Mouse (Mus musculus) hindbrain, embryonic 10.5 days (tissue): ENCODE data around the gene Elp5. TPM values are rescaled to one million over a fixed set of nuclear protein-coding genes. Genes with fewer than 3 reads are reported as not detected.
"Not testable (repeated sequence)": the region's sequence is repeated elsewhere in the genome, so short reads cannot be mapped to it uniquely, and the experiment has no call there.

Experiments used
- DNase-seq: peaks from one replicate; pipeline ENCODE4 v3.0.0-alpha.2; 2017; ENCODE audit warnings: low spot score
- H3K27ac ChIP-seq: fragments of 300-500 bp; sonication (generic); 2 replicates; pipeline ENCODE4 v1.5.1; 2016; ENCODE audit warnings: mild to moderate bottlenecking, moderate library complexity
- H3K27me3 ChIP-seq: fragments of 300-500 bp; sonication (generic); 2 replicates; pipeline ENCODE4 v1.6.1; 2016; ENCODE audit warnings: mild to moderate bottlenecking; ENCODE audit not compliant: poor library complexity, insufficient read depth, severe bottlenecking
- H3K36me3 ChIP-seq: fragments of 300-500 bp; sonication (generic); 2 replicates; pipeline ENCODE4 v1.6.1; 2016; ENCODE audit warnings: mild to moderate bottlenecking, moderate library complexity
- H3K4me1 ChIP-seq: fragments of 300-500 bp; sonication (generic); replicated peaks from 2 replicates; pipeline ENCODE4 v1.6.1; 2016; ENCODE audit warnings: mild to moderate bottlenecking
- H3K4me3 ChIP-seq: fragments of 300-500 bp; sonication (generic); 2 replicates; pipeline ENCODE4 v1.5.1; 2016; ENCODE audit warnings: mild to moderate bottlenecking, moderate library complexity
- H3K9me3 ChIP-seq: fragments of 300-500 bp; sonication (generic); 2 replicates; pipeline ENCODE4 v1.6.1; 2016; ENCODE audit warnings: mild to moderate bottlenecking, moderate library complexity
- WGBS: fragments of 180-500 bp; shearing (Covaris S2); methylation state at CpG from one replicate; pipeline ENCODE4 v1.1.7; 2016; 5-methylcytosine and 5-hydroxymethylcytosine counted together
- polyA plus RNA-seq: library from polyadenylated mRNA; unstranded; fragments of >200 nt; fragmentation: Nextera tagmentation; extraction: Ambion mirVana; gene quantifications from 2 replicates; pipeline ENCODE4 v1.2.1, GENCODE M21; 2016

Gene Elp5
- polyA plus RNA-seq, 1 experiment from 2014 or later, result 167 TPM

- 2% methylated on average over 8 of the region's 8 CpGs for WGBS
- H3K4me3 ChIP-seq, result peak overlapping the region; percentile 74
Observed at GRCm38 (mm10) chr11:70020731-70021263, 38.5 kb upstream of the Elp5 start.

GRCm38 (mm10) chr11:70020022-70020631 lies 37.8 kb upstream of the Elp5 start:
- no peak for DNase-seq
- Histone ChIP-seq H3K27ac (peak overlapping the region; percentile 96), H3K4me1 (peaks cover 86% of the 10 kb centered on the region), H3K36me3 (no peaks in the 10 kb centered on the region), H3K4me3 (peak overlapping the region; percentile 74), H3K27me3 (no peaks in the 10 kb centered on the region), H3K9me3 (no peaks in the 10 kb centered on the region)
- WGBS, result 16% methylated on average over 8 of the region's 8 CpGs

More at GRCm38 (mm10) chr11:70020731-70021263, 38.5 kb upstream of the Elp5 start:
- H3K36me3 ChIP-seq, result no peaks in the 10 kb centered on the region
- peak overlapping the region; percentile 96 for H3K27ac ChIP-seq
- H3K4me1 ChIP-seq, result peaks cover 89% of the 10 kb centered on the region
- H3K9me3 ChIP-seq, result no peaks in the 10 kb centered on the region
- no peaks in the 10 kb centered on the region for H3K27me3 ChIP-seq
- peak; percentile 86 for DNase-seq

- H3K27ac ChIP-seq, result peak overlapping the region; percentile 96
- H3K4me3 ChIP-seq, result peak overlapping the region; percentile 74
- WGBS, result 22% methylated on average over 2 of the region's 2 CpGs
- H3K4me1 ChIP-seq, result peaks cover 87% of the 10 kb centered on the region
- H3K9me3 ChIP-seq, result no peaks in the 10 kb centered on the region
- H3K36me3 ChIP-seq, result no peaks in the 10 kb centered on the region
- no peaks in the 10 kb centered on the region for H3K27me3 ChIP-seq
- no peak for DNase-seq
Observed at GRCm38 (mm10) chr11:70019495-70020021, 37.2 kb upstream of the Elp5 start.

GRCm38 (mm10) chr11:70018131-70018990 lies 36.0 kb upstream of the Elp5 start:
- Histone ChIP-seq H3K27ac (peak overlapping the region; percentile 96), H3K36me3 (peaks cover 11% of the 10 kb centered on the region), H3K9me3 (no peaks in the 10 kb centered on the region), H3K27me3 (no peaks in the 10 kb centered on the region), H3K4me1 (peaks cover 87% of the 10 kb centered on the region), H3K4me3 (peak overlapping the region; percentile 74)
- peak; percentile 83 for DNase-seq
- 1% methylated on average over 25 of the region's 25 CpGs for WGBS

GRCm38 (mm10) chr11:70017199-70017767 lies 35.0 kb upstream of the Elp5 start:
- peaks cover 79% of the 10 kb centered on the region for H3K4me1 ChIP-seq

GRCm38 (mm10) chr11:70016669-70017068 lies 34.4 kb upstream of the Elp5 start, which contains the start of gene Dlg4:
Dlg4 (plus strand) TSS chr11:70016942.
- peaks cover 28% of the 10 kb centered on the region for H3K36me3 ChIP-seq
- peak within 1 kb of the TSS; percentile 74 for H3K4me3 ChIP-seq
- DNase-seq, result no peak
- 82% methylated on average over 3 of the region's 3 CpGs for WGBS
- H3K27ac ChIP-seq, result peak within 1 kb of the TSS; percentile 96
- no peaks in the 10 kb centered on the region for H3K27me3 ChIP-seq
- H3K9me3 ChIP-seq, result no peaks in the 10 kb centered on the region
- peaks cover 74% of the 10 kb centered on the region for H3K4me1 ChIP-seq

More at GRCm38 (mm10) chr11:70017199-70017767, 35.0 kb upstream of the Elp5 start:
- DNase-seq, result no peak
- WGBS, result 48% methylated on average over 7 of the region's 7 CpGs
- H3K9me3 ChIP-seq, result no peaks in the 10 kb centered on the region
- peak overlapping the region; percentile 74 for H3K4me3 ChIP-seq
- H3K27ac ChIP-seq, result peak overlapping the region; percentile 96
- H3K27me3 ChIP-seq, result no peaks in the 10 kb centered on the region
- H3K36me3 ChIP-seq, result peaks cover 22% of the 10 kb centered on the region

- peaks cover 70% of the 10 kb centered on the region for H3K4me1 ChIP-seq
- 85% methylated on average over 2 of the region's 2 CpGs for WGBS
- not testable (repeated sequence) for H3K4me3 ChIP-seq
Observed at GRCm38 (mm10) chr11:70016177-70016576, 33.9 kb upstream of the Elp5 start.

GRCm38 (mm10) chr11:70015677-70016076 lies 33.4 kb upstream of the Elp5 start:
- 68% methylated on average over 6 of the region's 6 CpGs for WGBS
- H3K36me3 ChIP-seq, result peaks cover 38% of the 10 kb centered on the region
- H3K4me1 ChIP-seq, result peaks cover 66% of the 10 kb centered on the region
- no peaks in the 10 kb centered on the region for H3K9me3 ChIP-seq
- peak overlapping the region; percentile 57 for H3K4me3 ChIP-seq
- no peak overlapping the region; the same call in 1 of the 2 replicates for H3K27ac ChIP-seq
- no peak for DNase-seq
- H3K27me3 ChIP-seq, result no peaks in the 10 kb centered on the region

More at GRCm38 (mm10) chr11:70016177-70016576, 33.9 kb upstream of the Elp5 start:
- not testable (repeated sequence) for H3K27me3 ChIP-seq, H3K27ac ChIP-seq, H3K9me3 ChIP-seq, DNase-seq
- H3K36me3 ChIP-seq, result peaks cover 33% of the 10 kb centered on the region

- peak within 1 kb of the TSS; percentile 57 for H3K4me3 ChIP-seq
- DNase-seq, result peak; percentile 86
- no peaks in the 10 kb centered on the region for H3K27me3 ChIP-seq
- H3K4me1 ChIP-seq, result peaks cover 59% of the 10 kb centered on the region
- peak within 1 kb of the TSS; percentile 83 for H3K27ac ChIP-seq
- WGBS, result under 1% methylated on average over 35 of the region's 35 CpGs
- peaks cover 45% of the 10 kb centered on the region for H3K36me3 ChIP-seq
- H3K9me3 ChIP-seq, result no peaks in the 10 kb centered on the region
Observed at GRCm38 (mm10) chr11:70014880-70015558, 32.7 kb upstream of the Elp5 start, which contains the start of gene Acadvl. Acadvl (minus strand) TSS chr11:70015411.

GRCm38 (mm10) chr11:70014051-70014450 lies 31.7 kb upstream of the Elp5 start:
- DNase-seq, result no peak
- peaks cover 54% of the 10 kb centered on the region for H3K36me3 ChIP-seq
- no peak overlapping the region; the same call in 1 of the 2 replicates for H3K27ac ChIP-seq
- 65% methylated on average over 5 of the region's 5 CpGs for WGBS
- H3K4me1 ChIP-seq, result peaks cover 50% of the 10 kb centered on the region
- H3K9me3 ChIP-seq, result no peaks in the 10 kb centered on the region
- H3K27me3 ChIP-seq, result no peaks in the 10 kb centered on the region
- peak overlapping the region; percentile 20; the same call in 1 of the 2 replicates for H3K4me3 ChIP-seq

- Histone ChIP-seq H3K4me3 (peak overlapping the region; percentile 20; the same call in 1 of the 2 replicates), H3K27ac (no peak overlapping the region), H3K9me3 (no peaks in the 10 kb centered on the region), H3K27me3 (no peaks in the 10 kb centered on the region), H3K36me3 (peaks cover 61% of the 10 kb centered on the region), H3K4me1 (peaks cover 43% of the 10 kb centered on the region)
- DNase-seq, result no peak
- WGBS, result 92% methylated on average over 3 of the region's 3 CpGs
Observed at GRCm38 (mm10) chr11:70013408-70013807, 31.1 kb upstream of the Elp5 start.

GRCm38 (mm10) chr11:70012931-70013330 lies 30.6 kb upstream of the Elp5 start:
- WGBS, result 91% methylated on average over 9 of the region's 9 CpGs
- peaks cover 38% of the 10 kb centered on the region for H3K4me1 ChIP-seq
- H3K4me3 ChIP-seq, result no peak overlapping the region
- H3K27me3 ChIP-seq, result no peaks in the 10 kb centered on the region
- DNase-seq, result no peak
- H3K27ac ChIP-seq, result no peak overlapping the region
- H3K36me3 ChIP-seq, result peaks cover 66% of the 10 kb centered on the region
- H3K9me3 ChIP-seq, result no peaks in the 10 kb centered on the region
